Mouse (Mus musculus) intestine, postnatal 0 days (tissue): ENCODE data around the gene Psg22. TPM values are rescaled to one million over a fixed set of nuclear protein-coding genes. Genes with fewer than 3 reads are reported as not detected.
"Not testable (repeated sequence)": the region's sequence is repeated elsewhere in the genome, so short reads cannot be mapped to it uniquely, and the experiment has no call there.

Experiments used
- ATAC-seq: fragments of 200-750 bp; cut with Nextera tagmentation; 2 replicates; pipeline ENCODE4 v1.8.0; 2017; ENCODE audit warnings: mild to moderate bottlenecking, moderate TSS enrichment, moderate library complexity
- H3K27ac ChIP-seq: fragments of 300-500 bp; sonication (generic); 2 replicates; pipeline ENCODE4 v1.5.1; 2014; ENCODE audit warnings: mild to moderate bottlenecking, low read depth, low read length, moderate library complexity
- H3K27me3 ChIP-seq: fragments of 300-500 bp; sonication (generic); replicated peaks from 2 replicates; pipeline ENCODE4 v1.6.1; 2014; ENCODE audit warnings: low read length, mixed read lengths; ENCODE audit not compliant: control insufficient read depth, insufficient read depth
- H3K36me3 ChIP-seq: fragments of 300-500 bp; sonication (generic); 2 replicates; pipeline ENCODE4 v1.6.1; 2014; ENCODE audit warnings: mild to moderate bottlenecking, moderate library complexity; ENCODE audit not compliant: control insufficient read depth, insufficient read depth
- H3K4me1 ChIP-seq: fragments of 300-500 bp; sonication (generic); replicated peaks from 2 replicates; pipeline ENCODE4 v1.6.1; 2014; ENCODE audit warnings: antibody characterized with exemption, low read length, mixed read lengths; ENCODE audit not compliant: control insufficient read depth, insufficient read depth
- H3K4me2 ChIP-seq: fragments of 300-500 bp; sonication (generic); replicated peaks from 2 replicates; pipeline ENCODE4 v1.6.1; 2014; ENCODE audit warnings: low read depth, mild to moderate bottlenecking, moderate library complexity
- H3K4me3 ChIP-seq: fragments of 300-500 bp; sonication (generic); 2 replicates; pipeline ENCODE4 v1.5.1; 2014; ENCODE audit warnings: low read depth, low read length
- H3K9ac ChIP-seq: fragments of 300-500 bp; sonication (generic); 2 replicates; pipeline ENCODE4 v1.6.1; 2014; ENCODE audit warnings: mild to moderate bottlenecking, low read depth, low read length
- H3K9me3 ChIP-seq: fragments of 300-500 bp; sonication (generic); 2 replicates; pipeline ENCODE4 v1.6.1; 2016; ENCODE audit warnings: mixed run types; ENCODE audit not compliant: control insufficient read depth
- CTCF ChIP-seq: sonication (generic); IDR thresholded peaks from 2 replicates; pipeline ENCODE4 v1.5.1; 2016; ENCODE audit warnings: low read depth, mild to moderate bottlenecking, control low read depth, antibody characterized with exemption, moderate library complexity
- WGBS: fragments of 180-500 bp; shearing (Covaris S2); extraction: QIAGEN DNeasy Blood & Tissue Kit; methylation state at CpG from one replicate; pipeline ENCODE4 v1.1.7; 2014; 5-methylcytosine and 5-hydroxymethylcytosine counted together
- polyA plus RNA-seq: library from polyadenylated mRNA; unstranded; fragments of >200 nt; fragmentation: Nextera tagmentation; extraction: Ambion mirVana; gene quantifications from 2 replicates; pipeline ENCODE4 v1.2.1, GENCODE M21; 2015

Gene Psg22
- polyA plus RNA-seq, 1 experiment from 2014 or later = not detected

DNA sequence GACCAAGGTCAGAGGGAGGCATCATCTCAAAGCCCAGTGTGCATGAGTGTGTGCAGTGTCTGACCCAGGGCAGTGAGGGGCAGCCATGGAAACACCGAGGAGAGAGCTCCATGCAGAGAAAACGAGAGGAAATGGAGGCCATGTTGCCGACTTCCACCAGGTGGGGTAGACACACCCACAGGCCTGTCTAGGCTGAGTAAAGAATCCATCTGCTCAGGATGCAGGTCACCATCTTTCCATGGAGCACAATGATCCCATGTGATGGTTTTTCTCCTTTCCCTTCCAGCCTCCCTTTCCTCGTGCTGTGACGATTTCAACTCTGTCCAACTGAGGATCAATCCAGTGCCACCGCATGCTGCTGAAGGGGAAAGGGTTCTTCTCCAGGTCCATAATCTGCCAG, 6.1 kb downstream of the Psg22 start:
- 77% methylated on average over 6 of the region's 6 CpGs for WGBS
- Histone ChIP-seq H3K9ac (no peak overlapping the region), H3K4me2 (no peak overlapping the region)

DNA sequence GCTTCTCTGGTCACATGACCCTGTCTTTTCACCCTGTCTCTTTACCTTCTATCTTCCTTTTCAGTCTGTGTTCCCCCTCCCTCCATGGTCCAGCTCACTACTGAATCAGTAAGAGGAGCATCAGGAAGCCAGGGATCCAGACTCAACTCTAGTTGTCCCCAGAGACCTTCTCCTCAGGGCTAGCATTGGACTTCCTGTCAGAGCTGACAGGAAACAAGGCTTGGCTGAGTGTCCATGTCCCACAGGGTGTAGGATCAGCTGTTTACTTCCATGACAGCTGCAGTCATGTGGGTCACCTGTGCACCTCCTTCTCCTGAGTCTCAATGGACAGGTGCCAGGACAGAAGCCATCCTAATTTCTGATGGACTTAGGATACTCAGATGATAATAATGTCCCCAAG, 8.0 kb downstream of the Psg22 start:
- H3K9me3 ChIP-seq, H3K4me1 ChIP-seq, H3K27me3 ChIP-seq, H3K27ac ChIP-seq, H3K36me3 ChIP-seq, H3K4me3 ChIP-seq, H3K9ac ChIP-seq, ATAC-seq, H3K4me2 ChIP-seq: not testable (repeated sequence)

More for the DNA sequence above, 6.1 kb downstream of the Psg22 start:
- no peaks in the 10 kb centered on the region for H3K4me1 ChIP-seq
- no peak for TF ChIP-seq CTCF
- no peaks in the 10 kb centered on the region for H3K9me3 ChIP-seq
- H3K27me3 ChIP-seq = no peaks in the 10 kb centered on the region
- no peak overlapping the region for H3K4me3 ChIP-seq
- H3K36me3 ChIP-seq = no peaks in the 10 kb centered on the region
- no peak for ATAC-seq
- no peak overlapping the region for H3K27ac ChIP-seq

DNA sequence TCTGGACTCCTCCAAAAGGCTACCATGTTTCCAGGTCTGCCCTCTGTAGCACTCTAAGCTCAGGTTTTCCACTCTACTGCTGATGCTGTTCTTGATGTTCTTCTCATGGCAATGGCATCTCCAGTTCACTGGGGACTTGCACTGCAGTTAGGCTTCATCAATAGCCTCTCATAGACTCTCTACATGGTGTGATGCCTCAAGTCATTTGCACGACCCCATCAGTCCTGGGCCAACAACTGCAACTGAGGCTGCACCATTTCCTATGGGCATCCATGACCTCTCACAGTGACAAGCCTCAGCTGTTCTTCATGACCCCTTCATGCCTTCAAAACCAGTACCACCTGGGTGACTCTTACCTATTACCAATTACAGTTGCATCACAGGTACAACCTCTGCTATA, 10.5 kb downstream of the Psg22 start:
- no peak for TF ChIP-seq CTCF
- H3K27me3 ChIP-seq = no peaks in the 10 kb centered on the region
- no peak overlapping the region for H3K4me2 ChIP-seq
- ATAC-seq = no peak
- no peaks in the 10 kb centered on the region for H3K9me3 ChIP-seq
- no peaks in the 10 kb centered on the region for H3K36me3 ChIP-seq
- H3K27ac ChIP-seq = no peak overlapping the region
- H3K4me3 ChIP-seq = no peak overlapping the region
- H3K4me1 ChIP-seq = no peaks in the 10 kb centered on the region
- H3K9ac ChIP-seq = no peak overlapping the region
- WGBS = 81% methylated on average over 1 of the region's 1 CpGs

DNA sequence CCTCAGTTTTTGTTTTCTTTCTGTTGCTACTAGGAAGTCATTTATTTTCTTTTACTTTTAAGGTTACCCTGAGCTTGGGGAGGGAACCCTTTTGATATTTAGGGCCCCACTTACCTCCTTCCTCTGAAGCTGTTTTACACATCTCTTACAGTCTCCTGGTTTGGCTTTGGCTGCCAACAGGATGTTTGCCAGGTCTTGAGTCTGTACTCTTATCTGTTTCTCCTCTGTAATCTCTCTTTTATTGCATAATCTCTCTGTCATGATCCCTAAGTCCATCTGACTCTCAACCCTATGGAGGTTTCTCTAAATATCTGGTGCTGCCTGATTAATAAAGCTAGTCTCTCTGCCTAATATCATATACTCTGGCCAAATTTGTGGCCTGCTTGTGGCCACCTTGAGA, 15.2 kb downstream of the Psg22 start:
- H3K9ac ChIP-seq = no peak overlapping the region
- no peaks in the 10 kb centered on the region for H3K4me1 ChIP-seq
- peak; percentile 53; the same call in 1 of the 2 replicates for ATAC-seq
- no peak overlapping the region for H3K4me2 ChIP-seq
- H3K27ac ChIP-seq = no peak overlapping the region
- no peak for TF ChIP-seq CTCF
- H3K36me3 ChIP-seq = no peaks in the 10 kb centered on the region
- no peaks in the 10 kb centered on the region for H3K9me3 ChIP-seq
- no peaks in the 10 kb centered on the region for H3K27me3 ChIP-seq
- no peak overlapping the region for H3K4me3 ChIP-seq

DNA sequence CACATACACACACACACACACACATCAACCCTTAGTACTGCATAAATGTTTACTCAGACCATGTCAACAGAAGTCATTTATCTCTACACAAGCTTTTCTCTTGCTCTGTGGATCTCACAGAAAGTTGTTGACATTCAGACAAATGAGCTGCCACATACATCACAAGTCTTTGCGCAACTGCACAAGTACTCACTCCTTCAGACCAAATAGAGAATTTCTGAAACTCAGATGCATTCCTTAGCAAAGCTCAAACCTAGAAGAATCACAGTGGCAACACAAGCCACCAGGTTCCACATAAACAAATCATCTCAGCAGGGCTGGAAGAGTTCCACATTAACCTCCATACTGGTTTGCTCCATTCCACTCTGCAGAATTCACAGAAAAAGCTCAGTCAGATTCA, 16.6 kb downstream of the Psg22 start:
- Histone ChIP-seq H3K27ac (no peak overlapping the region), H3K9ac (no peak overlapping the region), H3K36me3 (no peaks in the 10 kb centered on the region), H3K4me1 (no peaks in the 10 kb centered on the region), H3K4me2 (no peak overlapping the region), H3K27me3 (no peaks in the 10 kb centered on the region), H3K4me3 (no peak overlapping the region), H3K9me3 (no peaks in the 10 kb centered on the region)
- TF ChIP-seq CTCF = no peak
- WGBS = 76% methylated on average over 1 of the region's 1 CpGs
- no peak for ATAC-seq

DNA sequence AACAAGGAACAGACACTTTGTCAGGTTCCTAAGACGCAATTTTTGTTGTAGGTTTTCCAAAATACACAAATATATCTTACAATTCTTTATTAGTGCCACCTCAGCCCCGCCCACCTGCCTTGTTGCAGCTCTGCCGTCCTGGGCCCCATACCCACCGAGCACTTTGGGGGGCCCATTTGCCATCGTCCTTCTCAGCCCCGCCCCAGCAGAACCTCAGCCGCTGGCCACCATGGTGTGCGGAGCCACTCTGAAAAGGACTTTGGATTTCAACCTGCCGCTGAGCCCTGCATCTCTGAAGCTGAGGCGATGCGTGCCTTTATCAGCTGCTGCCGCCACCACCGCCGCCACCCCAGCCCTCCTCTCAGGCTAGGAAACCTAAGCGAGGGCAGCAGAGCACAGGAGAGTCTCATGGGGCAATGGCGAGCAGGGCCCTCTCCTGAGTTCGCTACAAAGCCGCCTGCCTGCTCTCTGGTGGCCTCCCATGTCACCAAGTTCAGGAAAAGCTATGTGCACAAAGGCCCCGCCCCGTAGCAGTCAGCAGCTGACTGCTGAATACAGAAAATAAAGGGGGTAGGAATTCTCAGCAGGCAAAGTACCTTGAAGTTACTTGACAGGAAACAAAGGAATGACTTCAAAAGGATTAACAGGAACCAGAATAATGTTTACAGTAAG, 28.4 kb downstream of the Psg22 start:
- ATAC-seq = peak; percentile 45; the same call in 1 of the 2 replicates
- Histone ChIP-seq H3K4me3 (peak overlapping the region; percentile 23), H3K4me2 (peak overlapping the region; percentile 63)

DNA sequence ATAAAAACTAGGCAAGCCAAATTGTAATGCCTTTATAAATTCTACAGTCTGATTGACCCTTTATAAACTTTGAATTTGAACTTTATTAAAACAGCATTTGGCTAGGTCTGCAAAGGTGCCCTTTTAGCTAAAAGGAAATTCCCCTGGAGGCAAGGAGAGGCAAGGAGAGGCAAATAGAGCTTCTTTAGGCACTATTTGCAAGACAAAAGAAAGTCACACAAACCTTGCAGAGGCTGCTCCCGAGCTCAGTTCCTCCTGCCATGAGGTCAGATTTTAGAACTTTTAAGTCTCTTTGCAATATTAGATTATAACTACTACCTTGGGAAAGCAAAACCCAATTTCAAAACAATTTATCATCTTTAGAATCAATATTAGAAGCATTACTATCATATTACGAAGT, 29.5 kb downstream of the Psg22 start:
- H3K36me3 ChIP-seq, H3K4me1 ChIP-seq, H3K9ac ChIP-seq, ATAC-seq, H3K4me2 ChIP-seq, H3K27me3 ChIP-seq, H3K4me3 ChIP-seq, H3K27ac ChIP-seq, H3K9me3 ChIP-seq: not testable (repeated sequence)
- WGBS = 73% methylated on average over 2 of the region's 2 CpGs

More for the DNA sequence above, 28.4 kb downstream of the Psg22 start:
- Histone ChIP-seq H3K9ac (no peak overlapping the region), H3K4me1 (no peaks in the 10 kb centered on the region), H3K9me3 (no peaks in the 10 kb centered on the region), H3K27ac (peak overlapping the region; percentile 50; the same call in 1 of the 2 replicates), H3K36me3 (no peaks in the 10 kb centered on the region), H3K27me3 (0 out of 2 replicates have a peak, but pooled peaks cover 6% of the 10 kb centered on the region)
- TF ChIP-seq CTCF = 0 out of 2 replicates have a peak, but pooled peaks have one; percentile 19
- 10% methylated on average over 20 of the region's 20 CpGs for WGBS
